Mouse (Mus musculus): ENCODE data around the gene H2-Eb1.

The H2-Eb1 gene

GRCm38 (mm10) chr17:34314286-34314685 is 8.6 kb downstream of the H2-Eb1 start:
- in situ Hi-C loops (cut with MboI, MseI): loop anchor here (10.0 kb wide), 1 partner anchor 69 kb away; no protein-coding TSS in a partner anchor

- in situ Hi-C loops (cut with MboI, MseI): loop anchor here (10.0 kb wide), 1 partner anchor 71 kb away; no protein-coding TSS in a partner anchor
Measured at GRCm38 (mm10) chr17:34315512-34315911, 9.8 kb downstream of the H2-Eb1 start.

- in situ Hi-C loops (cut with MboI, MseI): loop anchor here (10.0 kb wide), 1 partner anchor 72 kb away; no protein-coding TSS in a partner anchor
Measured at GRCm38 (mm10) chr17:34316697-34317096, 11.0 kb downstream of the H2-Eb1 start.

- in situ Hi-C loops (cut with MboI, MseI): loop anchor here (10.0 kb wide), 1 partner anchor 72 kb away; no protein-coding TSS in a partner anchor
Measured at GRCm38 (mm10) chr17:34317275-34317674, 11.6 kb downstream of the H2-Eb1 start.

GRCm38 (mm10) chr17:34325436-34325835 is 19.8 kb downstream of the H2-Eb1 start, which contains the start of gene H2-Eb2:
TSS of gene H2-Eb2 (plus strand) at chr17:34325665.
- in situ Hi-C loops (cut with MboI, MseI): no loop called here

- in situ Hi-C loops (cut with MboI, MseI): no loop called here
Measured at GRCm38 (mm10) chr17:34326373-34326772, 20.7 kb downstream of the H2-Eb1 start.

- in situ Hi-C loops (cut with MboI, MseI): no loop called here
Measured at GRCm38 (mm10) chr17:34329807-34330206, 24.1 kb downstream of the H2-Eb1 start.

- in situ Hi-C loops (cut with MboI, MseI): no loop called here
Measured at GRCm38 (mm10) chr17:34331200-34331599, 25.5 kb downstream of the H2-Eb1 start.

- in situ Hi-C loops (cut with MboI, MseI): no loop called here
Measured at GRCm38 (mm10) chr17:34340619-34341402, 35.1 kb downstream of the H2-Eb1 start.

GRCm38 (mm10) chr17:34344882-34345281 is 39.2 kb downstream of the H2-Eb1 start:
- in situ Hi-C loops (cut with MboI, MseI): loop anchor here (5.0 kb wide), 1 partner anchor 73 kb away; no protein-coding TSS in a partner anchor

GRCm38 (mm10) chr17:34345486-34345885 is 39.8 kb downstream of the H2-Eb1 start:
- in situ Hi-C loops (cut with MboI, MseI): loop anchor here (5.0 kb wide), 1 partner anchor 73 kb away; no protein-coding TSS in a partner anchor

GRCm38 (mm10) chr17:34346041-34346440 is 40.4 kb downstream of the H2-Eb1 start:
- in situ Hi-C loops (cut with MboI, MseI): loop anchor here (5.0 kb wide), 1 partner anchor 74 kb away; no protein-coding TSS in a partner anchor

- in situ Hi-C loops (cut with MboI, MseI): loop anchor here (5.0 kb wide), 1 partner anchor 75 kb away; no protein-coding TSS in a partner anchor
Measured at GRCm38 (mm10) chr17:34347606-34348308, 42.1 kb downstream of the H2-Eb1 start.

- in situ Hi-C loops (cut with MboI, MseI): loop anchor here (5.0 kb wide), 1 partner anchor 77 kb away; no protein-coding TSS in a partner anchor
Measured at GRCm38 (mm10) chr17:34349429-34349828, 43.8 kb downstream of the H2-Eb1 start.

GRCm38 (mm10) chr17:34354539-34354938 is 48.9 kb downstream of the H2-Eb1 start, which contains the start of gene Btnl2:
TSS of gene Btnl2 (plus strand) at chr17:34354822.
- in situ Hi-C loops (cut with MboI, MseI): loop anchor here (5.0 kb wide), 1 partner anchor 107 kb away; no protein-coding TSS in a partner anchor

- in situ Hi-C loops (cut with MboI, MseI): loop anchor here (5.0 kb wide), 1 partner anchor 108 kb away; no protein-coding TSS in a partner anchor
Measured at GRCm38 (mm10) chr17:34354940-34355339, 49.3 kb downstream of the H2-Eb1 start.

- in situ Hi-C loops (cut with MboI, MseI): no loop called here
Measured at GRCm38 (mm10) chr17:34362954-34363546, 57.4 kb downstream of the H2-Eb1 start.

- in situ Hi-C loops (cut with MboI, MseI): no loop called here
Measured at GRCm38 (mm10) chr17:34363676-34364310, 58.1 kb downstream of the H2-Eb1 start.

- in situ Hi-C loops (cut with MboI, MseI): no loop called here
Measured at GRCm38 (mm10) chr17:34365031-34365430, 59.4 kb downstream of the H2-Eb1 start.

All from T-helper 2 cell (primary cell).